Mouse (Mus musculus): ENCODE results near the gene Lclat1. TPM values are rescaled to one million over a fixed set of nuclear protein-coding genes. Genes with fewer than 3 reads are reported as not detected.
A peak's percentile ranks its signal among the peaks of the same experiment; 100 is the strongest.
"Not testable (repeated sequence)": the region's sequence is repeated elsewhere in the genome, so short reads cannot be mapped to it uniquely, and the experiment has no call there.

Gene Lclat1
- total RNA-seq, 2 experiments from 2014 or later, result 35.5 to 39.9 TPM

- no peak for DNase-seq (ENCODE audit: low spot score in 2 of 2)
These were observed 29.0 kb downstream of the Lclat1 start for GRCm38 (mm10) chr17:73136562-73137484.

GRCm38 (mm10) chr17:73138217-73138616 lies 30.4 kb downstream of the Lclat1 start:
- no peak for DNase-seq (ENCODE audit: low spot score in 2 of 2)

GRCm38 (mm10) chr17:73142029-73142428 lies 34.2 kb downstream of the Lclat1 start:
- no peak for DNase-seq (ENCODE audit: low spot score in 2 of 2)

- DNase-seq (ENCODE audit: low spot score in 2 of 2), result no peak
These were observed 34.7 kb downstream of the Lclat1 start for GRCm38 (mm10) chr17:73142445-73142844.

GRCm38 (mm10) chr17:73145426-73145825 lies 37.6 kb downstream of the Lclat1 start:
- no peak for DNase-seq (ENCODE audit: low spot score in 2 of 2)

GRCm38 (mm10) chr17:73148607-73149006 lies 40.8 kb downstream of the Lclat1 start:
- no peak for DNase-seq (ENCODE audit: low spot score in 2 of 2)

GRCm38 (mm10) chr17:73152790-73153525 lies 45.2 kb downstream of the Lclat1 start:
- DNase-seq (ENCODE audit: low spot score in 2 of 2), result not testable (repeated sequence)

GRCm38 (mm10) chr17:73153672-73154071 lies 45.9 kb downstream of the Lclat1 start:
- no peak for DNase-seq (ENCODE audit: low spot score in 2 of 2)

- no peak for DNase-seq (ENCODE audit: low spot score in 2 of 2)
These were observed 48.8 kb downstream of the Lclat1 start for GRCm38 (mm10) chr17:73156606-73157005.

GRCm38 (mm10) chr17:73161795-73162194 lies 54.0 kb downstream of the Lclat1 start:
- no peak for DNase-seq (ENCODE audit: low spot score in 2 of 2)

- DNase-seq (ENCODE audit: low spot score in 2 of 2), result no peak
These were observed 54.8 kb downstream of the Lclat1 start for GRCm38 (mm10) chr17:73162445-73163208.

GRCm38 (mm10) chr17:73163597-73163996 lies 55.8 kb downstream of the Lclat1 start:
- DNase-seq (ENCODE audit: low spot score in 2 of 2), result no peak

GRCm38 (mm10) chr17:73164121-73164520 lies 56.3 kb downstream of the Lclat1 start:
- no peak for DNase-seq (ENCODE audit: low spot score in 2 of 2)

GRCm38 (mm10) chr17:73169461-73169860 lies 61.7 kb downstream of the Lclat1 start:
- no peak for DNase-seq (ENCODE audit: low spot score in 2 of 2)

- no peak for DNase-seq (ENCODE audit: low spot score in 2 of 2)
These were observed 62.4 kb downstream of the Lclat1 start for GRCm38 (mm10) chr17:73170141-73170540.

GRCm38 (mm10) chr17:73174083-73174562 lies 66.3 kb downstream of the Lclat1 start:
- peak; percentile 57 to 67 for DNase-seq (ENCODE audit: low spot score in 2 of 2)

- DNase-seq (ENCODE audit: low spot score in 2 of 2), result no peak
These were observed 67.9 kb downstream of the Lclat1 start for GRCm38 (mm10) chr17:73175720-73176119.

GRCm38 (mm10) chr17:73177079-73177478 lies 69.3 kb downstream of the Lclat1 start:
- DNase-seq (ENCODE audit: low spot score in 2 of 2), result no peak

- DNase-seq (ENCODE audit: low spot score in 2 of 2), result no peak
These were observed 79.1 kb downstream of the Lclat1 start for GRCm38 (mm10) chr17:73186929-73187328.

GRCm38 (mm10) chr17:73194146-73194545 lies 86.4 kb downstream of the Lclat1 start:
- no peak for DNase-seq (ENCODE audit: low spot score in 2 of 2)

- no peak for DNase-seq (ENCODE audit: low spot score in 2 of 2)
These were observed 86.8 kb downstream of the Lclat1 start for GRCm38 (mm10) chr17:73194575-73194974.
